Mouse (Mus musculus): ENCODE data around the gene Plcz1. TPM values are rescaled to one million over a fixed set of nuclear protein-coding genes. Genes with fewer than 3 reads are reported as not detected.

The Plcz1 gene
- polyA plus RNA-seq, 1 experiment from 2014 or later = 0.12 TPM

DNA sequence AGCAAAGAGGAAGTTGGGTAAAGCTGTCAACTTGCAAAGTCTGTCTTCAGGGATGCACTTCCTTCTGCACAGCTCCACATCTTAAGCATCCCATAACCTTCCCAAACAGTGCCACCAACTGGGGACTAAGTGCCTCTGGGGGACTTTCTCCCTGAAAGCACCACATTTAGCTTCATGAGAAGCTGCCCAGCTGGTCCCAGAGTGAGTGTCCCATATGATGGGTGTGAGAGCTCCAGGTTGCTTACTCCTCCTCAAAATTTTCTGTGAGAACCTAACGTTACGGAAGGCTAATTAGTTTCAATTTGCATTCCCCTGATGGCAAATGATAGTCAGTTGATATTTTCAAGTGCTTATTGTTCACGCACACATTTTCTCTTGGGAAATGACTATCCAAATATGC is 57.2 kb downstream of the Plcz1 start:
- ATAC-seq (ENCODE audit: low FRiP score) = no peak
- no peaks in the 10 kb centered on the region for H3K27me3 ChIP-seq
- H3K4me3 ChIP-seq = no peak overlapping the region
- no peak overlapping the region for H3K4me2 ChIP-seq
- no peaks in the 10 kb centered on the region for H3K4me1 ChIP-seq (replicated peaks)
- no peaks in the 10 kb centered on the region for H3K36me3 ChIP-seq
- 85% methylated on average over 3 of the region's 3 CpGs for WGBS
- no peaks in the 10 kb centered on the region for H3K9me3 ChIP-seq
- no peak overlapping the region for H3K27ac ChIP-seq
- no peak overlapping the region for H3K9ac ChIP-seq

DNA sequence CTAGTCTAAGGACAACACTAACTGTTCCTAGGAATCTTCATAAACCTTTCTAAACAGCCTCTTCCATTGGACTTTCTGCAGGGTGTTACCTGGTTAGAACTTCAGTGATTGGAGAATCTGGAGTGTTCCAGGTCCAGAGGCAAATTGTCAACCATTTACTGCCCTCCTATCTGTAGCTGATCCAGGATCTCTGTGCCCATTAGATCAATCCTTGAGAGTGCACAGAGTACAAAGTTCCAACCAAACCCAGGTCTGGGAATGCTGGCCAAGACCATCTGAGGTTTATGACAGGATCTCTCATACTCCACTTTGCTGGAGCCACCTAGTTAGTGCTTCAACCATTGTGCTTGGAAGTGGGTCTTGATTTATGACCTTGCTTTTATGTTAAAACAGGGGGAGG is 60.2 kb downstream of the Plcz1 start:
- Histone ChIP-seq H3K4me3 (no peak overlapping the region), H3K4me2 (no peak overlapping the region), H3K27ac (no peak overlapping the region), H3K36me3 (no peaks in the 10 kb centered on the region), H3K9ac (no peak overlapping the region), H3K4me1 (replicated peaks) (no peaks in the 10 kb centered on the region), H3K27me3 (no peaks in the 10 kb centered on the region), H3K9me3 (no peaks in the 10 kb centered on the region)
- ATAC-seq (ENCODE audit: low FRiP score) = no peak

DNA sequence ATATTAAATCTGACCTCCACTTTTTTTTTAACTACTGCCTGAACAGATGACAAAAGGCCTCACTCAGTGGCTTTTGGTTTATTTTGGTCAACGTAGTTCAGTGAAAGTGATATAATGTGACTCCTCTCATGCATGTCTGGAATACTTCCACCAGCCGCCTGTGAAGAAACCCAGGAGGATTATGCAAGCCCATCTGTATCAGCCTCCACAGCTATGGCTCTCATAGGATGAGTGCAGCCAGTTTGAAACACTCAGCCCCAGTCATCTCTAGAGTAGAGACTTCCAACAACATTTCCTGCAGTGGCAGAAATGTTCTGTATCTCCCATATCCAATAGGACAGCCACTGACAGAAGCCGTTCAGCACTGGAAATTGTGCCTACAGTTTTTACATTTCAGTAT is 63.1 kb downstream of the Plcz1 start:
- H3K4me1 ChIP-seq (replicated peaks) = no peaks in the 10 kb centered on the region
- no peaks in the 10 kb centered on the region for H3K27me3 ChIP-seq
- no peak overlapping the region for H3K27ac ChIP-seq
- H3K9ac ChIP-seq = no peak overlapping the region
- H3K9me3 ChIP-seq = no peaks in the 10 kb centered on the region
- no peak overlapping the region for H3K4me2 ChIP-seq
- ATAC-seq (ENCODE audit: low FRiP score) = no peak
- WGBS = 63% methylated on average over 3 of the region's 3 CpGs
- no peaks in the 10 kb centered on the region for H3K36me3 ChIP-seq
- H3K4me3 ChIP-seq = no peak overlapping the region

DNA sequence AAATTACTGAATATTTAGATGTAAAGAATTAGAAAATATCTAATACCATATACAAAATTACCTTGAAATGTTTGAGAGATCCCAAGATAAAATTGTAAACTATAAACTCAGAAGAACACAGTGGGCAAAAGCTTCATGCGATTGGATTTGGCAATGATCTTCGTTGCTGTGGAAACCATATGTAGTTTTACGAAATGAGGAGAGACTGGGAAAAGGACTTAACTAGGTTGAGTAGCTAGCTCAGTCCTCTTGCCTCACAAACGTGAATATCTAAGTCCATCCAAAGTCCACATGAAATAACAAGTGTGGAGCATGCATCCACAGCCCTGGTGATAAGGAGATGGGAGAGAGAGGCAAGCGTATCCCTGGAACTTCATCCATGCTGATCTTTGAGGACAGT is 66.6 kb downstream of the Plcz1 start:
- H3K4me1 ChIP-seq (replicated peaks) = no peaks in the 10 kb centered on the region
- no peak overlapping the region for H3K4me2 ChIP-seq
- H3K9me3 ChIP-seq = no peaks in the 10 kb centered on the region
- no peak overlapping the region for H3K27ac ChIP-seq
- no peaks in the 10 kb centered on the region for H3K36me3 ChIP-seq
- no peaks in the 10 kb centered on the region for H3K27me3 ChIP-seq
- WGBS = 88% methylated on average over 5 of the region's 5 CpGs
- H3K4me3 ChIP-seq = no peak overlapping the region
- H3K9ac ChIP-seq = no peak overlapping the region
- ATAC-seq (ENCODE audit: low FRiP score) = no peak

DNA sequence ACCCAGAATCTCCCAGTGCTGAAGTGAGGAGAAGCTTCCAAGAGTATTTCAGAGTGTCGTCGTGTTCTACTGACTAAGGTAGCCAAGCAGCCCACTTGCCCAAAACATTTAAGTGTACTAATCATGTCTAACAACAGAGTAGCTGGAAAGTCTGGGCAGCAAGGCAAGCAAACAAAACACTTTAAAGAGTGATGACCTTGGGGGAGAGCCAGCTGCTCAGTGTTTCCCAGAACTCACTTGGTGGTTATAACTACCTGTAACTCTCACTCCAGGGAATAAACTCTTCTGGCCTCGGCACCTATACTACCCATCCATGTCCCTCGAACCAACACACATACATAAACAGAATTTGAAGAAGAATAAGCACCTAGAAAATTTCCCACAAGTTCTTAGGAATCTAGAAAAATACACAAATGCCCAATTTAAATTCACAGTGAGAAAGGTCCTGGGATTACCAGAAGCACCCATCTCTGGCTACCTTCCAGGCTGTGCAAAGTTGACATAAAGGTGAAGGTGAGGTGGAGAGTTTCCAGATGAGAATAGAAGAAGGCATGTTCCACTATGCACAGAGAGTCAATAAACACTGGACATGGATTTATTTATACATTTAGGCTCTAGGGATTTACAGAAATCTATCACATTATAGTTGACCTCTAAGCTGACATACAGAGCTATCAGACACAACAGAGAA is 69.5 kb downstream of the Plcz1 start:
- no peaks in the 10 kb centered on the region for H3K36me3 ChIP-seq
- no peaks in the 10 kb centered on the region for H3K9me3 ChIP-seq
- no peak for ATAC-seq (ENCODE audit: low FRiP score)
- H3K4me1 ChIP-seq (replicated peaks) = peaks cover 1% of the 10 kb centered on the region
- H3K4me2 ChIP-seq = no peak overlapping the region
- no peak overlapping the region for H3K4me3 ChIP-seq
- no peak overlapping the region for H3K9ac ChIP-seq
- WGBS = 88% methylated on average over 4 of the region's 4 CpGs
- H3K27me3 ChIP-seq = no peaks in the 10 kb centered on the region
- H3K27ac ChIP-seq = no peak overlapping the region

DNA sequence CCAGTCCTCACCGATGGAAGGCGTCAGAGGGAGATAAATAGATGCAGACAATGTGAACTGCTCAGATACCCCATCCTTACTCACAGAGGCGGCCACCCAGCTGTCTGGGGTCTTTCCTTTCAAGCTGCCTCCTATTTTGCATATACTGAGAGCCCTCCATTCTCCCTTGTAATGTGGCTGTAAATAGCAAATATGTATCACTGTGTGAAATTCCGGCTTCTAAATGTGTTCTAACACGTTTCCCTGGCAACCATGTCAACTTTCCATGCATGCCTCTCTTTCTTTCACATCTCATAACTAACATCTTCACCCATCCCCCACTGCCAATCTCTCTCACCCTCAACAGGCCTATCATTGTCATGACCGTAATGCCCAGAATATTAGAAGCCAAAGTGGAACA is 74.6 kb downstream of the Plcz1 start:
- Histone ChIP-seq H3K9me3 (no peaks in the 10 kb centered on the region), H3K4me1 (replicated peaks) (peaks cover 11% of the 10 kb centered on the region), H3K4me3 (no peak overlapping the region), H3K9ac (no peak overlapping the region), H3K27ac (no peak overlapping the region), H3K4me2 (no peak overlapping the region), H3K27me3 (no peaks in the 10 kb centered on the region), H3K36me3 (no peaks in the 10 kb centered on the region)
- WGBS = 17% methylated on average over 6 of the region's 6 CpGs
- ATAC-seq (ENCODE audit: low FRiP score) = peak; percentile 66

DNA sequence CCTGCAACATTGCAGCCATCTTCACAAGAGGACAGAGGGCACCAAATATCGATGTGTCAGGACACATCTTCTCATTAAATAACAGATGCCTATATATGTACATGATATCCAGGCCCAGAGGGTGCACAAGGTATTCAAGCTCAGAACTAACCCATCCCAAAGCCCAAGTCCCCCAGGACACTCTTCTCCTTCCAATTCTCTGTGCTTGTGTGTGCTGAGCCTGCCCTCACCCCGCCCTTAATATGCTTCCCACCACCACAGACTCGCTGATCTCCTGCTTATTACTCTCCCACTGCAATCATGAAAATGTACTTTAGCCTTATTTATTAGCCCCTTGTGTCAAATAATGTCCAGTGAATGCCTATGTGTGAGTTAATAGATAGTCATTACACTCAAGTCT is 76.4 kb downstream of the Plcz1 start:
- Histone ChIP-seq H3K9me3 (no peaks in the 10 kb centered on the region), H3K36me3 (no peaks in the 10 kb centered on the region), H3K4me3 (no peak overlapping the region), H3K4me1 (replicated peaks) (peaks cover 11% of the 10 kb centered on the region), H3K27ac (no peak overlapping the region), H3K27me3 (no peaks in the 10 kb centered on the region), H3K9ac (no peak overlapping the region), H3K4me2 (no peak overlapping the region)
- WGBS = 80% methylated on average over 3 of the region's 3 CpGs
- ATAC-seq (ENCODE audit: low FRiP score) = no peak

DNA sequence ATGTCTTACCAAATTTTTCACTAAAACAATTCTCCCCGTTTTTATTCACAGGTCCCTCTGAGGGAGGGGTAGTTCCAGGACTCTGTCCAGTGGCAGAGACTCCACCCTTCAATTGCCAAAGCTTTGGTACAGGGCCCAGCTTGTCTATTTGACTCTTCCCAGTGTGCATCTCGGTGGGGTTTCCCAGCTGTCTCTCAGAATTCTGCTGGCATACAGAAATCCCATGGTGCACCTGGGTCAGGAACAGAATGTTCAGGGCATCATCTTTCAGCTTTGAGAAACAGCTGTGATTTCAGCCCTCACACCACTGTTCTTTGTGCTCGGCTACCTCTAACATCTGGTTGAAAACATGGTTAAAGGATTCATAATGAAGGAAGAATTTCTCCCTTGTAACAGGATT is 77.5 kb downstream of the Plcz1 start:
- H3K36me3 ChIP-seq = no peaks in the 10 kb centered on the region
- 71% methylated on average over 3 of the region's 3 CpGs for WGBS
- H3K4me2 ChIP-seq = no peak overlapping the region
- H3K9ac ChIP-seq = no peak overlapping the region
- peaks cover 11% of the 10 kb centered on the region for H3K4me1 ChIP-seq (replicated peaks)
- H3K27ac ChIP-seq = no peak overlapping the region
- ATAC-seq (ENCODE audit: low FRiP score) = no peak
- H3K4me3 ChIP-seq = no peak overlapping the region
- H3K27me3 ChIP-seq = no peaks in the 10 kb centered on the region
- no peaks in the 10 kb centered on the region for H3K9me3 ChIP-seq

DNA sequence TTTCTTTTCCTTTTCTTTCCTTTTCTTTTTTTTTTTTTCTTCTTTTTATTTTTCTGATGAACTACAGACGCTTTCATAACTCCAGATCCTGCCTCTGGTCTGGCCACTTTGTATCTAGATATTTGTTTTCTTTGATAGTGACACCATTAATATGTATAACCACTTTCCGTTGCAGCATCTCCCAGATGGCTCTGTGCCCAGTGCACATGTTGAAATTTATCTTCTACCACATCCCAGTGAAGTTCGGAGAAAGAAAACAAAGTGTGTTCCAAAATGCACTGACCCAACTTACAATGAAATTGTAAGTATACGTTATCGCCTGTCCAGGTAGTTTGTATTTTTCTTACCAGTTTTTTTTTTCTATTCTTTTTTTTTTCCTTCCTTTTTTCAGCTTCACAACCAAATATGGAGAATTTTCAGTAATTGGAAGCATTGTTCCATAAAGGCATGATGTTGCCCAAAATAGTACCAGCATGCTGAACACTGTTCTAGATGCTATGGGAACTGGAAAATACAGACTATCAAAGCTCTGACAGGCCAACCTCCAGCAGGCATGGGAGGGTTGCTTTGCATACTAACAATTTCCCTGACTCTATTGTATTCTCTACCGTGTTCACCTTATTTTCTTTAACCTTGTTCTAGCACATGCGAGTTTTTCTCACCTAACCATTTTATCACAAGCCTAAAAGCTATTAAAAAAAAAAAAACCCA is 83.6 kb downstream of the Plcz1 start:
- 69% methylated on average over 7 of the region's 7 CpGs for WGBS

DNA sequence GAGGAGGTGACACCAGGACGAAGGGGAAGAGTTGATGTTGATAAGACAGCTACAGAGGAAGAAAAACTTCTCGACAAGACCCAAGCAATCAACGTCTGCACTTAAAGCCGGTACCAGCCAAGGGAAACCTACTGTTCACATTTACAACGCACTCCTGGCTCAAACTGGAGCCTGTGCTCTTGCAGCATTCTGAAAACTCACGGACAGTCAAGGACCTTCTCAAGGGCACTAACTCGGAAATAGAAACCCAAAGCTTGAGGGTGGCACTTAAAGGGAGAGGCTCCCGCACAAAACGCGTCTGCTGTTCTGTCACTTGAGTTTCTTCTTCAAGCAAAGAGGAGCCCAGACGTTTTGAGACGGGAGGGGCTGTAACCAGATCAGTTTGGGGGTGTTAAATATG is 87.7 kb downstream of the Plcz1 start:
- H3K27me3 ChIP-seq = no peaks in the 10 kb centered on the region

More for the DNA sequence above, 83.6 kb downstream of the Plcz1 start:
- no peaks in the 10 kb centered on the region for H3K4me1 ChIP-seq (replicated peaks)
- H3K27ac ChIP-seq = no peak overlapping the region
- H3K9me3 ChIP-seq = no peaks in the 10 kb centered on the region
- no peaks in the 10 kb centered on the region for H3K36me3 ChIP-seq
- no peak for ATAC-seq (ENCODE audit: low FRiP score)
- H3K9ac ChIP-seq = no peak overlapping the region
- H3K4me3 ChIP-seq = no peak overlapping the region
- no peaks in the 10 kb centered on the region for H3K27me3 ChIP-seq
- no peak overlapping the region for H3K4me2 ChIP-seq

DNA sequence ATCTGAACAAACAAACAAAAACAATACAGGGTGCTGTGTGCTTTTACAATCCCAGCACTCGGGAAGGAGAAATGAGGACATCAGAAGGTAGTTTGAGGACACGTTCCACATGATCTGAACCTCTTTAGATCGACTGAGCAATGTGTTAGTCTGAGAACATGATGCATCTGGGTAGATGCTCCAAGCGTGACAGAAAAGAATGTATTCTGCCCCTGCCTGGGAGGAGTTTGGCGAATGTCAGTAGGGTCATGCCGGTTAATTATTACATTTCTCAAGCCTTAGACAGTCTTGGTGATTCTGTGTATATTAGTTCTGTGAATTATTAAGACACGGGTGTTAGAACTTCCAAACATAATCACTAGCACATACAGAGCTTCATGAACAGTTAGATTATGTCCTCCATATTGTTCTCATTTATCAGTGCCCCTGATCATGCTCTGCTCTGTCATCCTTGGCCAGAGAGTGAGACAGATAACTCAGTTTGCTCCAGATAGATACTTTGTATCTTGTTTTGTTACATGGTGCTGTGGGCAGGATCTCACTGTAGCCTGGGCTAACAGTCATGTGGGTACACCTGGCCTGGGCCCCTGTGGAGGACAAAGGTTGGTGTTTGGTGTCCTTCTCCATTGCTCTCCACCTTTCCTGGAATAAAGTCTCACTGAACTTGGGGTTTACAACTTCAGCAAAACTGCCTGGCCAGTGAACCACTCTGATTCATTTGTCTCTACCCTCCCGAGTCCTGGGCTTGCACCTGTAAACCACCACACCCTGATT is 94.0 kb downstream of the Plcz1 start:
- 79% methylated on average over 8 of the region's 8 CpGs for WGBS
- no peaks in the 10 kb centered on the region for H3K4me1 ChIP-seq (replicated peaks)
- H3K27ac ChIP-seq = no peak overlapping the region
- H3K9ac ChIP-seq = no peak overlapping the region
- H3K4me3 ChIP-seq = no peak overlapping the region
- no peaks in the 10 kb centered on the region for H3K27me3 ChIP-seq
- ATAC-seq (ENCODE audit: low FRiP score) = no peak
- H3K9me3 ChIP-seq = no peaks in the 10 kb centered on the region
- no peak overlapping the region for H3K4me2 ChIP-seq
- H3K36me3 ChIP-seq = no peaks in the 10 kb centered on the region

More for the DNA sequence above, 87.7 kb downstream of the Plcz1 start:
- Histone ChIP-seq H3K4me2 (no peak overlapping the region), H3K27ac (no peak overlapping the region), H3K9ac (no peak overlapping the region), H3K36me3 (no peaks in the 10 kb centered on the region), H3K4me1 (replicated peaks) (no peaks in the 10 kb centered on the region), H3K9me3 (no peaks in the 10 kb centered on the region), H3K4me3 (no peak overlapping the region)
- 86% methylated on average over 12 of the region's 12 CpGs for WGBS
- no peak for ATAC-seq (ENCODE audit: low FRiP score)
